Mouse (Mus musculus) ES-CJ7 (cell line): Measurements from ENCODE around the gene Appl2.
"Not testable (repeated sequence)": the region's sequence is repeated elsewhere in the genome, so short reads cannot be mapped to it uniquely, and the experiment has no call there.

Experiments used
- DNase-seq: peaks from one replicate; pipeline ENCODE4 v3.0.0; 2011; ENCODE audit warnings: low read depth, low spot score

Gene Appl2

GRCm38 (mm10) chr10:83648131-83649020, at the start of gene Appl2:
Gene Appl2 (minus strand): TSS chr10:83648738.
- peak; percentile 78 for DNase-seq

GRCm38 (mm10) chr10:83696226-83696625, 47.7 kb upstream of the Appl2 start:
- peak; percentile 38 for DNase-seq

GRCm38 (mm10) chr10:83692175-83692895, 43.8 kb upstream of the Appl2 start:
- no peak for DNase-seq

- DNase-seq: no peak
Observed at GRCm38 (mm10) chr10:83688215-83688614, 39.7 kb upstream of the Appl2 start.

- DNase-seq: no peak
Observed at GRCm38 (mm10) chr10:83681334-83681733, 32.8 kb upstream of the Appl2 start.

- no peak for DNase-seq
Observed at GRCm38 (mm10) chr10:83666556-83666955, 18.0 kb upstream of the Appl2 start.

GRCm38 (mm10) chr10:83661925-83662324, 13.4 kb upstream of the Appl2 start:
- peak; percentile 34 for DNase-seq

GRCm38 (mm10) chr10:83660605-83661004, 12.1 kb upstream of the Appl2 start:
- no peak for DNase-seq

- no peak for DNase-seq
Observed at GRCm38 (mm10) chr10:83654591-83654990, 6.1 kb upstream of the Appl2 start.

- DNase-seq: not testable (repeated sequence)
Observed at GRCm38 (mm10) chr10:83652205-83652866, 3.8 kb upstream of the Appl2 start.

GRCm38 (mm10) chr10:83649037-83649436, 499 bp upstream of the Appl2 start:
- DNase-seq: no peak

GRCm38 (mm10) chr10:83646351-83646885, 2.1 kb downstream of the Appl2 start:
- no peak for DNase-seq

- DNase-seq: no peak
Observed at GRCm38 (mm10) chr10:83645716-83645990, 2.9 kb downstream of the Appl2 start.

- DNase-seq: no peak
Observed at GRCm38 (mm10) chr10:83644865-83645715, 3.4 kb downstream of the Appl2 start.

- DNase-seq: no peak
Observed at GRCm38 (mm10) chr10:83644167-83644566, 4.4 kb downstream of the Appl2 start.

- DNase-seq: no peak
Observed at GRCm38 (mm10) chr10:83641641-83642040, 6.9 kb downstream of the Appl2 start.

GRCm38 (mm10) chr10:83639881-83640386, 8.6 kb downstream of the Appl2 start:
- no peak for DNase-seq

GRCm38 (mm10) chr10:83637295-83637694, 11.2 kb downstream of the Appl2 start:
- DNase-seq: no peak

- DNase-seq: no peak
Observed at GRCm38 (mm10) chr10:83636191-83636590, 12.3 kb downstream of the Appl2 start.

- DNase-seq: no peak
Observed at GRCm38 (mm10) chr10:83634461-83634860, 14.1 kb downstream of the Appl2 start.

- no peak for DNase-seq
Observed at GRCm38 (mm10) chr10:83632806-83633374, 15.6 kb downstream of the Appl2 start.
